Mouse (Mus musculus) testis, adult 2 months (tissue): ENCODE data around the gene Timm23. TPM values are rescaled to one million over a fixed set of nuclear protein-coding genes. Genes with fewer than 3 reads are reported as not detected.
A peak's percentile ranks its signal among the peaks of the same experiment; 100 is the strongest.
"Not testable (repeated sequence)": the region's sequence is repeated elsewhere in the genome, so short reads cannot be mapped to it uniquely, and the experiment has no call there.

ENCODE experiments used
- H3K27ac ChIP-seq: fragments of 200-500 bp; 2 replicates; pipeline ENCODE4 v1.5.1; 2012; ENCODE audit warnings: low read depth, low read length; ENCODE audit not compliant: control insufficient read depth, insufficient read depth
- H3K27me3 ChIP-seq: fragments of 200-500 bp; 2 replicates; pipeline ENCODE4 v1.6.1; 2012; ENCODE audit warnings: mild to moderate bottlenecking, low read length, moderate library complexity; ENCODE audit not compliant: control insufficient read depth, insufficient read depth
- H3K36me3 ChIP-seq: fragments of 200-500 bp; 2 replicates; pipeline ENCODE4 v1.6.1; 2012; ENCODE audit warnings: mild to moderate bottlenecking, low read length; ENCODE audit not compliant: control insufficient read depth, insufficient read depth
- H3K4me1 ChIP-seq: fragments of 200-500 bp; 2 replicates; pipeline ENCODE4 v1.6.1; 2012; ENCODE audit warnings: low read length; ENCODE audit not compliant: control insufficient read depth, insufficient read depth
- H3K4me3 ChIP-seq: fragments of 200-500 bp; 2 replicates; pipeline ENCODE4 v1.5.1; 2012; ENCODE audit warnings: low read depth, mild to moderate bottlenecking, low read length, moderate library complexity, mixed read lengths; ENCODE audit not compliant: control insufficient read depth
- CTCF ChIP-seq: fragments of 200-500 bp; IDR thresholded peaks from 2 replicates; pipeline ENCODE4 v1.5.1; 2012; ENCODE audit warnings: low read depth, mild to moderate bottlenecking, inconsistent platforms, low read length, moderate library complexity; ENCODE audit not compliant: control insufficient read depth, insufficient read depth, insufficient replicate concordance
- POLR2A ChIP-seq: fragments of 200-500 bp; IDR thresholded peaks from 2 replicates; pipeline ENCODE4 v1.6.1; 2012; ENCODE audit warnings: low read depth, mild to moderate bottlenecking, inconsistent platforms, low read length, moderate library complexity; ENCODE audit not compliant: control insufficient read depth
- polyA plus RNA-seq: library from polyadenylated mRNA; depleted of rRNA; stranded (reverse); fragments of >200 nt; gene quantifications from 2 replicates; pipeline ENCODE4 v1.2.3, GENCODE M21; 2012; rRNA removed

Timm23 gene
- polyA plus RNA-seq = 146 and 154 TPM in 2 replicates

DNA sequence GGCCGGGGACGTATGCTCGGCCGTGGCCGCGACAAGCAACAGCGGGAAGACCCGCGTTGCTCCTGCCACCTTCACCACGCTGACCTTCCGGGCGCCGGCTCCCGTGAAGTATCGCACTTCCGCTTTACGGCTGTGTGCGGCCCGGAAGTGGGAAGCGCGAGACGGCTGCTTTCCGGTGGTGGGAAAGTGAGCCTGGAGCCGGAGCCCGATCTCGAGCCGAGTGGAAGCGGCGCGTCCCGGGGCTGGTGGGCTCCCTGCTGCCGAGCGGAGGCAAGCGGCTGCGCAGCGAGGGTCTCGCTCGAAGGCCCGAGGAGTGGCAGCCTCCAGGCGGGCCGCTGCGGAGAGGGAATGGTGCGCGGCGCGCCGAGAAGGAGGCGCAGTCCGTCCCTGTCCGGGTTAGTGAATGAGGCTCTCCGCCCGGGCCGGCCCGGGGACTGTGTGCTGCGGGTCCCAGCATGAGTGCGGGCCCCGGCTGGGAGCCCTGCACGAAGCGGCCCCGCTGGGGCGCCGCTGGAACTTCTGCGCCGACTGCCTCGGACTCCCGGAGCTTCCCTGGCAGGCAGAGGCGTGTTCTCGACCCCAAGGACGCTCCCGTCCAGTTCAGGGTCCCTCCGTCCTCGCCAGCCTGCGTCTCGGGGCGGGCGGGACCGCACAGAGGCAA, at the start of gene Timm23, which contains the start of gene Parg:
Timm23 (minus strand) TSS at position 108 of the 661 bp plus-strand sequence.
Parg (plus strand) TSS at position 159 of the 661 bp plus-strand sequence.
- Histone ChIP-seq H3K27me3 (no peaks in the 10 kb centered on the region), H3K4me3 (peak within 1 kb of the TSS; percentile 99), H3K4me1 (peaks cover 2% of the 10 kb centered on the region; the same call in 1 of the 2 replicates), H3K36me3 (no peaks in the 10 kb centered on the region; the same call in 1 of the 2 replicates), H3K27ac (peak within 1 kb of the TSS; percentile 81)
- TF ChIP-seq CTCF = no peak
- no peak; the same call in 1 of the 2 replicates for TF ChIP-seq POLR2A

GRCm38 (mm10) chr14:32249616-32250015, 47.9 kb upstream of the Timm23 start:
- Histone ChIP-seq H3K4me3 (no peak overlapping the region), H3K36me3 (no peaks in the 10 kb centered on the region; the same call in 1 of the 2 replicates), H3K27ac (no peak overlapping the region), H3K4me1 (no peaks in the 10 kb centered on the region), H3K27me3 (no peaks in the 10 kb centered on the region)
- TF ChIP-seq POLR2A (no peak), CTCF (no peak)

DNA sequence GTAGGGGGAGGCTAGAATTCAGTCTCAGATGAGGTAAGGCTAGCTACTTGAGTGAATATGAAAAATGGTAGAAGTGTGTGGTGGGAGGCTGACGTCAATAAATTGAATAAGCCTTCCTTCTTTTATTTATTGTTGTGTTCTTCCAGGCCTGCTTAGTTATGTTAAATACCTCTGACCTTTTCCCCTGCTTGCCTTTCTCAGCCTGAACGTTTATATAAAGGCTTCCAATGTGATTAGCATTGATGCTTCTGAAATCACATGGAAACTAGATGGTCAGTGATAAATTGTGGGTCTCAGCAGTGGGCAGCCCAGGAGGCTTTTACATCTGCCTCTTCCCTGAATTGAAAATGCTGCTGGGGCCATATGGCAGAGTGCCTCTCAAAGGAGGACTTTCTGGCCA, 44.3 kb upstream of the Timm23 start:
- Histone ChIP-seq H3K27ac (no peak overlapping the region), H3K27me3 (no peaks in the 10 kb centered on the region), H3K36me3 (no peaks in the 10 kb centered on the region; the same call in 1 of the 2 replicates)

DNA sequence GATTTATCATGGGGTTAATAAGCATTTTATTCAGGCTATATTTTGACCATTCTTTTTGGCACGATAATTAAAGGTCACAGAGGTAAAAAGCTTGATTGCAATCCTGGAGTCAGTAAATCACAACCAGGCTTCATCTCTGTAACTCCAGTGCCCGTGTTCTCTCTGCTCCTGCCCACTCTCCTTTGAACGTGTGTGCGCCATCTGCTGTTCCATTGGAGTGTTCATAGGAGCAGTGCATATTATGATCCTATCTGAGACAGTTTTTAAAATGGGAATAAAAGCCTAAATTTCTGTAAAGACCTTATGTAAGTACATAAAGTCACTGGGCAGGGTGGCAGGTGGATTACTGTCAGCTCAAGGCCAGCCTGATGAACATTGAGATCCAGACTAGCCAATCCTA, 40.7 kb upstream of the Timm23 start:
- Histone ChIP-seq H3K4me1 (no peaks in the 10 kb centered on the region), H3K27ac (no peak overlapping the region), H3K27me3 (no peaks in the 10 kb centered on the region), H3K4me3 (no peak overlapping the region), H3K36me3 (no peaks in the 10 kb centered on the region)
- TF ChIP-seq CTCF (no peak), POLR2A (no peak)

More for the DNA sequence above, 44.3 kb upstream of the Timm23 start:
- Histone ChIP-seq H3K4me3 (no peak overlapping the region), H3K4me1 (no peaks in the 10 kb centered on the region)
- no peak for TF ChIP-seq POLR2A
- TF ChIP-seq CTCF = no peak

DNA sequence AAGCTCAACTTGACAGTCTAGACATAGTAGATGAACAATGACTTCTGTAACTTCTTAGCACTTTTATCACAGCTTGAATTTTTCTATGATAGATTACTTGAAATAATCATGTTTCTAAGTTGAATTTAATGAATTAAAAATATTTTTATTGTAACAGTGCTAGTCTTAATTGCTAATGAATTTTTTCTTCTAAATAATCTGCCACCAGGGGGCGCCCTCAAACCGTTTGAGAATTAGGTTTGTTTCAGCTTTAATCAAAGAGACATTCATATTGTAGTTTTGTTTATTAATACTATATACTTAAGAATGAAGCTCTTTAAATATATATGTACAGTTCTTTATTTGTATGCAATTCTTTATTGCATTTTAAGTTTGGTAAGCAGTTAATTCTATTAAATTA, 27.3 kb upstream of the Timm23 start:
- Histone ChIP-seq H3K36me3 (no peaks in the 10 kb centered on the region), H3K4me1 (no peaks in the 10 kb centered on the region), H3K4me3 (no peak overlapping the region), H3K27me3 (no peaks in the 10 kb centered on the region), H3K27ac (no peak overlapping the region)
- TF ChIP-seq POLR2A = no peak
- TF ChIP-seq CTCF = no peak

DNA sequence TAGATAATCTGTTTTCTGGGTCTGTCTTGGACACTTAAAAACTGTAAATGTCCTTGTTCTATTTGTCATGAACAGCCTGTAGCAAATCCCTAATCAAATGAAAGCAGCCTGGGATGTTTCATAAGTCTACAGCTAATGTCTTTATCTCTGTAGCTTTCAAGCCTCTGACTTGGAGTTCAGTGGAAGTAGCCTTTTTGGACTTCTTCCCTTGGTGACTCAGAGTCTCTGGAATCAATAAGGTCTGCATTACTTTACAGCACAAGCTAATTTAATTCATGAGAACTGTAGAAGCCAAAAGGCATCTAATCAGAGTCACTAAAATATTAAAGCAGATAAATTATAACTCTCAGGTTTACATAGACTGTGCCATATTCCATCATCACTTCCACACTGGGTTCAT, 24.9 kb upstream of the Timm23 start:
- no peak for TF ChIP-seq CTCF
- TF ChIP-seq POLR2A = no peak

DNA sequence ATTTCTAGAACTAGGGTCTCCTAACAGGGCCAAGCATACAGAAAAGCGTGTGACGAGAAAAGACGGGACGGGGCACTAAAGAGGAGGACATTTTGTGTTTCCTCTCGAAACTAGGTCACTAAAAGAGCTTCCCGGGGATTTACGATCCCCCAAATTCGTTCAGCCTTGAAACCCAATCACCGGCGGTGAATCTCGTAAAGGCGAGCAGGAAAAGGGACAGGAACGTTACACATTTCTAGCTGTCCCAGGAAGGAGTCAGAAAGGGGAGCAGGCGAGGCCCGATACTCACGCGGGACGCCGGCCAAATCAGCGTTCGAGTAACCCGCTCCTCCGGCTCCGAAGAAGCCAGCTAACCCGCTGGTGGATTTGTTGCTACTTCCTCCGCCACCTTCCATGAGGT, 344 bp downstream of the Timm23 start:
- no peaks in the 10 kb centered on the region; the same call in 1 of the 2 replicates for H3K36me3 ChIP-seq
- H3K27ac ChIP-seq = peak overlapping the region; percentile 63; the same call in 1 of the 2 replicates
- peaks cover 2% of the 10 kb centered on the region; the same call in 1 of the 2 replicates for H3K4me1 ChIP-seq
- TF ChIP-seq POLR2A = no peak
- no peak for TF ChIP-seq CTCF
- H3K4me3 ChIP-seq = peak overlapping the region; percentile 99
- H3K27me3 ChIP-seq = no peaks in the 10 kb centered on the region

More for the DNA sequence above, 24.9 kb upstream of the Timm23 start:
- Histone ChIP-seq H3K27ac (no peak overlapping the region), H3K27me3 (no peaks in the 10 kb centered on the region), H3K4me3 (no peak overlapping the region), H3K36me3 (no peaks in the 10 kb centered on the region), H3K4me1 (no peaks in the 10 kb centered on the region)

- not testable (repeated sequence) for H3K36me3 ChIP-seq, H3K4me3 ChIP-seq, H3K4me1 ChIP-seq, H3K27me3 ChIP-seq, H3K27ac ChIP-seq
These were observed 8.1 kb downstream of the Timm23 start for GRCm38 (mm10) chr14:32193557-32193956.
